Mouse (Mus musculus) cerebellum, postnatal 4 days (tissue): ENCODE results near the gene Oca2.

ENCODE experiments used
- DNase-seq, 2 experiments: peaks; one replicate each; pipeline ENCODE4 v3.0.0; 2022; ENCODE audit warnings: low spot score in 2 of 2, mixed read lengths in 1 of 2

The Oca2 gene

DNA sequence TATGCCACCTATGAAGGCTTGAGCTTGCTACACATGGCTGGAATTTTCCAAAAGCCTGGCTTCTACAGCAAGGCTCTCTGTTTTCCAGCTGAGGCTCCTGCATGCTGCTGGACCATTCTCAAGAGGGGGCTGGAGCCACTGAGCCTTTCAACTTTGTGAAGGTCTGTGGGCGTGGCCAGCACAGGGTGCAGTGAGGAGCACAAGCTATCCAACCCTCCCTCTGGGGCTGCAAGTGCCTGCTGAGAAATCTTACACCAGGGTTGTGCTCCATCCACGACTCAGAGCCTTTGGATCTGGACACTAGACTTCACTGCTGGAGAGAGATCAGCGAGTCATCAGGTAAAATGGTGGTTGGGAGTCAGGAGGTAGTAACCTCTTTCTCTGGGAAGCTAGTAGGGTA lies at the start of gene Oca2:
Oca2 (plus strand) TSS at position 218 of the 400 bp plus-strand sequence.
- DNase-seq, result no peak

DNA sequence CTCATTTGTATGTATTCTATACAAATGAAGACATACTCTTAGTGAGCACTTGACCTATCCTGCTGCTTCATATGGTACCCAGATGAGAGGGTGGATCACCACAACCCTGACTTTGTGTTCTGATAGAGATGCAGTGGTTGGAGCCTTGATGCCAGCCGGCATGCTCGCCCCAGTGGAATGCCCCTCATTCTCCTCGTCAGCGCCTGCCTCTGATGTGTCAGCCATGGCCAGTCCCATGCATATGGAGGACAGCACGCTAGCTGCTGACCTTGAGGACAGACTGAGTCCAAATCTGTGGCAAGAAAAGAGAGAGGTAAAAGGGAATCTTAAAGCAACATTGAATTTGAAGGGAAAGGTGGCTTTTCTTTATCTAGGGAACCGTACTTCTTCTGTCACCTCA lies 48.5 kb upstream of the Oca2 start:
- DNase-seq, result no peak

GRCm38 (mm10) chr7:56191661-56192060 lies 47.9 kb upstream of the Oca2 start:
- no peak for DNase-seq

DNA sequence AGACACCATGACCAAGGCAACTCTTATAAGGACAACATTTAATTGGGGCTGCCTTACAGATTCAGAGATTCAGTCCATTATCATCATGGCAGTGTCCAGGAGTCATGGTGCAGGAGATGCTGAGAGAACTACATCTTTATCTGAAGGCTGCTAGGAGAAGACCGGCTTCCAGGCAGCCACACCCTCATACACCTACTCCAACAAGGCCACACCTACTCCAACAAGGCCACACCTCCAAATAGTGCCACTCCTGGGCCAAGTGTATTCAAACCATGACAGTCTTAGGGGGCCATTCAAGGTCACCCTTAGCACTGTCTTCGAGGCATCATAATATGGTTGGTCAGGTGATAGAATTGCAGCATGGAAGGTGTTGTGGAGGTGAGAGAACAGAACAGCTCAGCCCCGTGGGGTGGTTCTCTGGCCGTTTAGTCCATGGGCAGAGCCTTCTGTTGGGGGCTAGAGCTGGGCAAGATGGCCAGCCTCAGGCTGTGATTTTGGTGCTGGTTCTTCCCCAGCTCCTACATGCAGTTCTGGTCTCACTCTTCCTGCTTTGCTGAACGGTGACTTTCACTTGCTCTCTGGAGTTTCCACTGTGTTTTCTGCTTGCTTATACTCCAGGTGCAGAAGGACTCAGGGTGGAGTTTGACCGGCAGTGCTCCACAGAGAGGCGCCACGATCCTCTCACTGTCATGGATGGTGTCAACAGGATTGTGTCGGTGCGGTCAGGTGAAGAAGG lies 37.9 kb upstream of the Oca2 start:
- DNase-seq, result no peak

DNA sequence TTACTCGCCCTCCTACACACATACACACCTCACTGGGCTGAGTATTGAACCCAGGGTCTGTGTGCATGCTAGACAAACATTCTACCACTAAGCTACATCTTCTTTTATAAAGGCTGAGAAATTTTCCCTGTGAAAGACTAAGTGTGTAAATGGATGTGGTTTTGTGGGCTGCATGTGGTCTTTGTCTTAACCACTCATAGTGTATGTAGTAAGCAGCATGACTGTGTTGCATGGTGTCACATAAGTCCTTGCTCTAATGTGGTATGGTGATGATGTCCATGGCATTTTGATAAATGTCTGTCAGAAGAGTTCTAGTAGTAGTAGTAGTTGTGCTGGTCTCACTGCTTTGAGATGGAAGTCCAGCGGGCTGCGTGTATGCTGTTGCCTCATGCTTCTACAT lies 36.7 kb upstream of the Oca2 start:
- no peak for DNase-seq

DNA sequence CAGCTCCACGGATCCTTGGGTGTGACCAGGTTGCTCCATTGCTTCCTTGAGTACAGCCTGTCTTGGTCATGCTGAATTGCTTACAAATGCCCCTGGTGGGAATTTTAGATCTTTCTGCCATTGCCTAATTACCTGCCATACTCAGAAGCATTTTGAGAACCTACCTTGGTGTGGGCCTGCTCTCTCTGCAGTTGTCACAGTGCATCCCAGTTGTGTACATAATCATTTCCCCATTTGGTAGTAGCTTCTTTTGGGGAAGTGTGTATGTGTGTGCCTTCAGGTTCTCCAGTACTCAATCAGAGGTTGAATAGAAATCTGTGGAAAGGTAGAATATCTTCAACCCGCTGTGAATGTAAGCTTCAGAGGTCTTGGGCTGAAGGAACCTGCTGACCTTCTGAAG lies 36.3 kb upstream of the Oca2 start:
- no peak for DNase-seq

GRCm38 (mm10) chr7:56204877-56205276 lies 34.7 kb upstream of the Oca2 start:
- no peak for DNase-seq

GRCm38 (mm10) chr7:56220811-56221210 lies 18.7 kb upstream of the Oca2 start:
- no peak for DNase-seq

GRCm38 (mm10) chr7:56235794-56236423 lies 3.7 kb upstream of the Oca2 start:
- DNase-seq, result no peak

DNA sequence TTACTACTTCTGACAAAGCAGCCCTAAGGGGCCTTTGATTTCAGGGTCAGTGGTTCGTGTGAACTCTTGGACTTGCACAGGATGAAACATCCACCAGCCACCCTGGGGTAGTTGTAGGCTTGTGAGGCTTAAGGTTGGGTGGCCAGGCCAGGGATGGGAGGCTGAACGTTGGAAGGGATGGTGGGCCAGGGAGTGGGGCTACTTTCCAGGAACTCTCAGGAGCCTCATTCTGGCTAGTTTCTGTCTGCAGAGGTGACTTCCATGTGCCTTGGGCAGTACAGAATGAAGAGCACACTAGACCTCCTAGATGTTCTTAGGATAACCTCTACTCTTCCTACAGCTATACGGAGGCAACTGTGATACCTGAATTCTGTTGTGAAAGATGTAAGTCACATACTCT lies 2.9 kb upstream of the Oca2 start:
- DNase-seq, result no peak

- DNase-seq, result no peak
Measured at GRCm38 (mm10) chr7:56254568-56254967, 15.0 kb downstream of the Oca2 start.

DNA sequence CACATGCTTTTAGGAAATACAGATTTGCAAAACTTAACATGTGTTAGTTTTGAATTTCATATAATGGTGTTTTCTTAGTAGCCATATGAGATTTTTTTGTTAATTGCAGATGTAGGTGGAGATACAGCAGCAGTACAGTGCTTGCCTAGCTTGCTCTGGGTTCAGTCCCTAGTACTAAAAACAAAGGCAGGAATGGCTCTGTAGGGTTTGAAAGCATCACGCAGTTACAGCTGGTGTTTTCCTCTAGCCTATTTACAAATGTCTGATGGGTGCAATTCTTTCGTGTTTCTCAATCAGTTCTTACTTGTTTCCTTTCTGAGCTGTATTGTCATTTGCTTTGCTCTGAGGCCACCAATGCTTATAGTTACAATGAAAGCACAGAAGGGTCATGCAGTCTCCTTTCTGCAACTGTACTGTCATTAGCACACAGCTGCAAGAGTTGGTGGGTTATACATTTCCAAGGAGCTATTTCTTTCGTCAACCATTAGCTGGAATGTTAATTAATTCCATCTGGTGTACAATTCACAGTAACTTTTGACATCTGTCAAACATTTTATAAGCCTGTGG lies 18.4 kb downstream of the Oca2 start:
- no peak for DNase-seq

GRCm38 (mm10) chr7:56277506-56277905 lies 37.9 kb downstream of the Oca2 start:
- no peak for DNase-seq

GRCm38 (mm10) chr7:56291468-56292115 lies 52.0 kb downstream of the Oca2 start:
- peak; percentile 56 to 75 for DNase-seq

- no peak for DNase-seq
Measured at GRCm38 (mm10) chr7:56304408-56304807, 64.8 kb downstream of the Oca2 start.

DNA sequence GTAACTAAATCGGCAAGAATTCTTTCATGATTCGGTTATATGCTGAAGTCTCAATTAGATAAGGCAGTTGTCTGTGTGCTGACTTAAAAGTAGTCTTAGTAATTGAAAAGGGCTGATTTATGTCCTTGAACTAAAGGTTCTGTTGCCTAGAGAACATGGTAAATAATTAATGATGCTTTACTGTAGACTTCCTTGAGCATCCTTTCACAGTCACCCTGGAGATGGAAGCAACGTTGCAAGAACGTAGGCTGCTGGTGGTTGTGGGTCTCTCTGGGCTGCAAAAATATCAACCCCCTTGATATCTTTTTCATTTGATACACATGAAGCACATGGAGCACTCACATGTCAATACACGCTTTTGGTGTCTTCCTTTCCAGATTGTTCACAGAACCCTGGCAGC lies 74.8 kb downstream of the Oca2 start:
- no peak for DNase-seq

GRCm38 (mm10) chr7:56315630-56316529 lies 76.3 kb downstream of the Oca2 start:
- DNase-seq, result no peak

GRCm38 (mm10) chr7:56327738-56328137 lies 88.2 kb downstream of the Oca2 start:
- DNase-seq, result peak in 1 of 2 experiments; percentile 4

- peak in 1 of 2 experiments; percentile 10 for DNase-seq
Measured at GRCm38 (mm10) chr7:56348528-56348927, 109.0 kb downstream of the Oca2 start.

- no peak for DNase-seq
Measured at GRCm38 (mm10) chr7:56356658-56357342, 117.2 kb downstream of the Oca2 start.
